12 mouse cellular contexts compared by ENCODE assay signal in the genomic region with DNA sequence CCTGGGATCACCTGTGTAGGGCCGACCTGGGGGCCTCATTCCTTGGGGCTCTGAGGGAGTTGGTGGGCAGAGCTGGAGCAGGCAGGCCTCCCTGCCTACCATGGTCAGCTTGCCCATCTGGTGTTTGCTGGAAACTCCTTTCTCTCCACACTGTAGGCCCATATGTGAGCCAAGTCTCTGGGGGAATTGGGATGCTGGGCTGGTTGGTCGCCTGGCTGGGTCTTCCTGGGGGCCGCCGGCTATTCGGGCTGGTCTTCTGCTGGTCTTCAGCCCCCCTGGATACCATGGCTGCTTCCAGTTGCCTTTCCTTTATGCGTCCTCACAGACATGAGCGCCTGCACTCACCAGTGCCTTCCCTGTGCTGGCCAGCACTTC.
DNase-seq lines count a peak whose midpoint lies in the region; ATAC-seq and TF ChIP-seq lines count a peak whose summit lies in the region.
"Had no signal": no experiment of that assay in that cellular context is flagged by ENCODE, and none has a peak within 500 bp of the region (broad histone marks: within the 10 kb centered on the region; RNA-seq: fewer than 3 reads in every experiment).

No protein-coding gene starts in this region.

- no peaks in the 10 kb centered on the region for H3K9me3 ChIP-seq in heart, embryonic 10.5 days
- no peaks in the 10 kb centered on the region for H3K9me3 ChIP-seq in embryonic facial prominence, embryonic 15.5 days (replicated peaks)
- no peaks in the 10 kb centered on the region for H3K9me3 ChIP-seq in hindbrain, embryonic 16.5 days (ENCODE audit: control insufficient read depth, low read length)
- H3K9me3 ChIP-seq in neural tube, embryonic 12.5 days, result no peaks in the 10 kb centered on the region

- no peak for DNase-seq in heart, embryonic 10.5 days (ENCODE audit: low spot score)
- no peak for DNase-seq in heart, adult 11 months
- DNase-seq in urinary bladder, postnatal 4 days (ENCODE audit: low spot score in 2 of 2), result no peak
- DNase-seq in left cerebral cortex, adult 2 months (ENCODE audit: extremely low spot score in 1 of 2, low spot score in 2 of 2), result no peak
- DNase-seq: adrenal gland, postnatal 25 days; gastrocnemius, postnatal 25 days; kidney, adult 18-20 months; thymus, postnatal 36 days had no signal

- intact Hi-C loops in left cerebral cortex, adult 2 months (cut with DNase I), result no loop called here

- ATAC-seq in embryonic facial prominence, embryonic 15.5 days (ENCODE audit: insufficient number of reproducible peaks, low FRiP score, low TSS enrichment, low read depth), result no peak
- peak; percentile 16 for ATAC-seq in hindbrain, embryonic 16.5 days
- no peak for ATAC-seq in neural tube, embryonic 12.5 days (ENCODE audit: low FRiP score, low read depth)
- ATAC-seq in monocyte, adult 5-6 weeks (replicated peaks; ENCODE audit: insufficient number of reproducible peaks, low FRiP score, low TSS enrichment, poor library complexity, severe bottlenecking), result no peak

- H3K27ac ChIP-seq in heart, embryonic 10.5 days, result peak overlapping the region; percentile 44; the same call in 1 of the 2 replicates
- H3K27ac ChIP-seq in embryonic facial prominence, embryonic 15.5 days (replicated peaks), result 0 out of 2 replicates have a peak overlapping the region, but pooled peaks have one; percentile 44
- H3K27ac ChIP-seq in hindbrain, embryonic 16.5 days (ENCODE audit: low read depth, low read length), result peak overlapping the region; percentile 82
- peak overlapping the region; percentile 79 for H3K27ac ChIP-seq in neural tube, embryonic 12.5 days
- no peak overlapping the region for H3K27ac ChIP-seq in left cerebral cortex, adult 2 months

- no peak overlapping the region for H3K9ac ChIP-seq in embryonic facial prominence, embryonic 15.5 days
- no peak overlapping the region for H3K9ac ChIP-seq in hindbrain, embryonic 16.5 days (ENCODE audit: low read depth, low read length)
- H3K9ac ChIP-seq in neural tube, embryonic 12.5 days, result peak overlapping the region; percentile 41; the same call in 1 of the 2 replicates

- peaks cover 6% of the 10 kb centered on the region; the same call in 1 of the 2 replicates for H3K36me3 ChIP-seq in heart, embryonic 10.5 days
- H3K36me3 ChIP-seq in embryonic facial prominence, embryonic 15.5 days, result no peaks in the 10 kb centered on the region
- H3K36me3 ChIP-seq in hindbrain, embryonic 16.5 days (ENCODE audit: control insufficient read depth, insufficient read depth, low read length), result no peaks in the 10 kb centered on the region
- H3K36me3 ChIP-seq in neural tube, embryonic 12.5 days, result no peaks in the 10 kb centered on the region

- 65% methylated on average over 7 of the region's 7 CpGs for WGBS in heart, embryonic 10.5 days
- WGBS in embryonic facial prominence, embryonic 15.5 days, result 65% methylated on average over 7 of the region's 7 CpGs
- 23% methylated on average over 7 of the region's 7 CpGs for WGBS in hindbrain, embryonic 16.5 days
- WGBS in neural tube, embryonic 12.5 days, result 49% methylated on average over 7 of the region's 7 CpGs

- H3K4me1 ChIP-seq in heart, embryonic 10.5 days, result peaks cover 94% of the 10 kb centered on the region
- H3K4me1 ChIP-seq in embryonic facial prominence, embryonic 15.5 days, result peaks cover 85% of the 10 kb centered on the region
- peaks cover 66% of the 10 kb centered on the region for H3K4me1 ChIP-seq in hindbrain, embryonic 16.5 days (ENCODE audit: control insufficient read depth, insufficient read depth, low read depth, low read length)
- peaks cover 99% of the 10 kb centered on the region for H3K4me1 ChIP-seq in neural tube, embryonic 12.5 days

- H3K4me2 ChIP-seq in embryonic facial prominence, embryonic 15.5 days (replicated peaks), result no peak overlapping the region
- H3K4me2 ChIP-seq in hindbrain, embryonic 16.5 days (ENCODE audit: low read length), result peak overlapping the region; percentile 28
- H3K4me2 ChIP-seq in neural tube, embryonic 12.5 days (replicated peaks), result peak overlapping the region; percentile 40

- no peak overlapping the region for H3K4me3 ChIP-seq in heart, embryonic 10.5 days
- no peak overlapping the region for H3K4me3 ChIP-seq in embryonic facial prominence, embryonic 15.5 days (replicated peaks)
- H3K4me3 ChIP-seq in hindbrain, embryonic 16.5 days (ENCODE audit: low read length), result no peak overlapping the region
- no peak overlapping the region for H3K4me3 ChIP-seq in neural tube, embryonic 12.5 days
- no peak overlapping the region for H3K4me3 ChIP-seq in left cerebral cortex, adult 2 months

- TF ChIP-seq CTCF in left cerebral cortex, adult 2 months (IDR thresholded peaks at IDR 0.05), result no peak

- H3K27me3 ChIP-seq in heart, embryonic 10.5 days (ENCODE audit: insufficient read depth, poor library complexity, severe bottlenecking), result peaks cover 5% of the 10 kb centered on the region; the same call in 1 of the 2 replicates
- H3K27me3 ChIP-seq in embryonic facial prominence, embryonic 15.5 days, result no peaks in the 10 kb centered on the region
- no peaks in the 10 kb centered on the region for H3K27me3 ChIP-seq in hindbrain, embryonic 16.5 days (replicated peaks; ENCODE audit: control insufficient read depth, insufficient read depth, low read length)
- H3K27me3 ChIP-seq in neural tube, embryonic 12.5 days (replicated peaks), result no peaks in the 10 kb centered on the region
